Comparison of ENCODE assay signal across 11 mouse cellular contexts in genomic region chr11:22928586-22929169, GRCm38 (mm10). TPM values are rescaled to one million over a fixed set of nuclear protein-coding genes. Genes with fewer than 3 reads are reported as not detected.
DNase-seq lines count a peak whose midpoint lies in the region; ATAC-seq and TF ChIP-seq lines count a peak whose summit lies in the region.
"Had no signal": no experiment of that assay in that cellular context is flagged by ENCODE, and none has a peak within 500 bp of the region (broad histone marks: within the 10 kb centered on the region; RNA-seq: fewer than 3 reads in every experiment).

No protein-coding gene starts in this region.

- no peak for TF ChIP-seq EP300 in liver, postnatal 0 days (IDR thresholded peaks at IDR 0.05; ENCODE audit: low read depth)
- TF ChIP-seq EP300 in MEL (IDR thresholded peaks at IDR 0.05; ENCODE audit: low read depth in 1 of 2, low read length in 2 of 2) = peak in 1 of 2 experiments; percentile 48; a peak in 2 of 4 replicates

- peak overlapping the region; percentile 22; the same call in 1 of the 2 replicates for H3K4me2 ChIP-seq in liver, postnatal 0 days (ENCODE audit: low read depth, low read length)
- no peak overlapping the region for H3K4me2 ChIP-seq in midbrain, embryonic 16.5 days (ENCODE audit: low read length)
- H3K4me2 ChIP-seq: hindbrain, embryonic 15.5 days; lung, embryonic 14.5 days had no signal

- no peak overlapping the region for H3K9ac ChIP-seq in liver, postnatal 0 days (replicated peaks)
- H3K9ac ChIP-seq in MEL (ENCODE audit: control insufficient read depth, low read depth, low read length, poor library complexity, severe bottlenecking) = peak overlapping the region; percentile 30
- H3K9ac ChIP-seq in midbrain, embryonic 16.5 days (ENCODE audit: low read depth, low read length) = no peak overlapping the region
- H3K9ac ChIP-seq: hindbrain, embryonic 15.5 days; lung, embryonic 14.5 days had no signal

- 31% methylated on average over 8 of the region's 8 CpGs for WGBS in liver, postnatal 0 days (ENCODE audit: insufficient replicate concordance)
- WGBS in midbrain, embryonic 10.5 days = 92% methylated on average over 8 of the region's 8 CpGs
- WGBS in midbrain, embryonic 16.5 days = 92% methylated on average over 8 of the region's 8 CpGs

- peak overlapping the region; percentile 44; the same call in 1 of the 2 replicates for H3K27ac ChIP-seq in liver, postnatal 0 days (ENCODE audit: low read depth)
- peak overlapping the region; percentile 32 for H3K27ac ChIP-seq in MEL (ENCODE audit: control insufficient read depth, low read depth, low read length)
- peak overlapping the region; percentile 36 for H3K27ac ChIP-seq in bone marrow macrophage, adult 2 months (ENCODE audit: insufficient read depth, low read depth, low read length)
- no peak overlapping the region for H3K27ac ChIP-seq in midbrain, embryonic 10.5 days (replicated peaks)
- no peak overlapping the region for H3K27ac ChIP-seq in midbrain, embryonic 16.5 days (ENCODE audit: low read length)
- H3K27ac ChIP-seq: hindbrain, embryonic 15.5 days had no signal

- no peak for TF ChIP-seq POLR2A in MEL (IDR thresholded peaks at IDR 0.05; ENCODE audit: control insufficient read depth in 1 of 2, insufficient read depth in 1 of 2, low read depth in 1 of 2, low read length in 2 of 2, poor library complexity in 1 of 2)
- no peak for TF ChIP-seq POLR2A in bone marrow macrophage, adult 2 months (IDR thresholded peaks at IDR 0.05; ENCODE audit: borderline replicate concordance, low read depth, low read length)

- no peaks in the 10 kb centered on the region for H3K36me3 ChIP-seq in liver, postnatal 0 days (replicated peaks; ENCODE audit: insufficient read depth, low read length)
- H3K36me3 ChIP-seq in MEL (ENCODE audit: control insufficient read depth in 1 of 2, insufficient read depth in 2 of 2, low read length in 2 of 2) = peaks cover 0 to 57% of the 10 kb centered on the region in 2 experiments; a peak in 2 of 4 replicates
- peaks cover 4% of the 10 kb centered on the region; the same call in 1 of the 2 replicates for H3K36me3 ChIP-seq in midbrain, embryonic 10.5 days
- H3K36me3 ChIP-seq in midbrain, embryonic 16.5 days (ENCODE audit: control insufficient read depth, insufficient read depth, low read length) = no peaks in the 10 kb centered on the region
- H3K36me3 ChIP-seq: hindbrain, embryonic 15.5 days had no signal

- no peaks in the 10 kb centered on the region for H3K27me3 ChIP-seq in liver, postnatal 0 days (ENCODE audit: insufficient read depth, low read length)
- no peaks in the 10 kb centered on the region for H3K27me3 ChIP-seq in MEL (ENCODE audit: control insufficient read depth in 1 of 2, insufficient read depth in 2 of 2, low read length in 2 of 2)
- H3K27me3 ChIP-seq in midbrain, embryonic 10.5 days (ENCODE audit: low read depth, poor library complexity, severe bottlenecking) = no peaks in the 10 kb centered on the region
- H3K27me3 ChIP-seq in midbrain, embryonic 16.5 days (ENCODE audit: control insufficient read depth, insufficient read depth, low read depth, low read length) = no peaks in the 10 kb centered on the region
- H3K27me3 ChIP-seq: hindbrain, embryonic 15.5 days had no signal

- no peaks in the 10 kb centered on the region for H3K79me2 ChIP-seq in MEL (ENCODE audit: control insufficient read depth, insufficient read depth, low read length, poor library complexity)

- H3K4me3 ChIP-seq in liver, postnatal 0 days (ENCODE audit: low read depth, low read length) = no peak overlapping the region
- H3K4me3 ChIP-seq in MEL (ENCODE audit: control insufficient read depth in 1 of 2, insufficient read depth in 1 of 2, low read depth in 2 of 2, low read length in 2 of 2) = peak overlapping the region; percentile 13 to 30
- peak overlapping the region; percentile 20 for H3K4me3 ChIP-seq in bone marrow macrophage, adult 2 months (ENCODE audit: insufficient read depth, low read length)
- H3K4me3 ChIP-seq in midbrain, embryonic 10.5 days = no peak overlapping the region
- no peak overlapping the region for H3K4me3 ChIP-seq in midbrain, embryonic 16.5 days (ENCODE audit: low read depth, low read length)
- H3K4me3 ChIP-seq: hindbrain, embryonic 15.5 days had no signal

- no peak for ATAC-seq in liver, postnatal 0 days
- ATAC-seq in neutrophil, adult 5-6 weeks (ENCODE audit: extremely low read depth, insufficient number of reproducible peaks, low FRiP score, poor library complexity, severe bottlenecking) = peak; percentile 73; the same call in 1 of the 2 replicates
- ATAC-seq in midbrain, embryonic 16.5 days = no peak

- TF ChIP-seq CTCF in liver, postnatal 0 days (IDR thresholded peaks at IDR 0.05; ENCODE audit: low read depth) = no peak
- no peak for TF ChIP-seq CTCF in MEL (IDR thresholded peaks at IDR 0.05 in 2 of 3, conservative IDR thresholded peaks at IDR 0.05 in 1 of 3; ENCODE audit: control insufficient read depth in 1 of 3, insufficient read depth in 1 of 3, low read depth in 2 of 3, low read length in 3 of 3, poor library complexity in 1 of 3, severe bottlenecking in 1 of 3)
- no peak for TF ChIP-seq CTCF in bone marrow macrophage, adult 2 months (IDR thresholded peaks at IDR 0.05; ENCODE audit: low read depth, low read length)

- no peaks in the 10 kb centered on the region for H3K9me3 ChIP-seq in liver, postnatal 0 days (ENCODE audit: low read length)
- no peaks in the 10 kb centered on the region for H3K9me3 ChIP-seq in MEL (replicated peaks; ENCODE audit: insufficient read depth, low read length)
- H3K9me3 ChIP-seq in midbrain, embryonic 10.5 days (replicated peaks) = no peaks in the 10 kb centered on the region
- no peaks in the 10 kb centered on the region for H3K9me3 ChIP-seq in midbrain, embryonic 16.5 days (replicated peaks; ENCODE audit: control insufficient read depth, low read length, poor library complexity, severe bottlenecking)
- H3K9me3 ChIP-seq: hindbrain, embryonic 15.5 days had no signal

- no peak for TF ChIP-seq RAD21 in MEL (IDR thresholded peaks at IDR 0.05; ENCODE audit: low read depth, low read length)

- no peak for DNase-seq in liver, postnatal 0 days
- DNase-seq in liver (no peak), MEL (ENCODE audit: low read depth, low spot score) (peak; percentile 81)
- no peak for DNase-seq in midbrain, embryonic 10.5 days (ENCODE audit: low spot score)
- DNase-seq: gastrocnemius, postnatal 25 days; kidney, postnatal 36 days had no signal

- peaks cover 16% of the 10 kb centered on the region for H3K4me1 ChIP-seq in liver, postnatal 0 days (ENCODE audit: insufficient read depth)
- peaks cover 28 to 54% of the 10 kb centered on the region in 2 experiments for H3K4me1 ChIP-seq in MEL (ENCODE audit: control insufficient read depth in 1 of 2, insufficient read depth in 2 of 2, low read length in 2 of 2)
- H3K4me1 ChIP-seq in bone marrow macrophage, adult 2 months (ENCODE audit: control insufficient read depth, insufficient read depth, low read length) = peaks cover 26% of the 10 kb centered on the region
- H3K4me1 ChIP-seq in midbrain, embryonic 10.5 days = no peaks in the 10 kb centered on the region
- no peaks in the 10 kb centered on the region for H3K4me1 ChIP-seq in midbrain, embryonic 16.5 days (ENCODE audit: control insufficient read depth, insufficient read depth, low read length)
- H3K4me1 ChIP-seq: hindbrain, embryonic 15.5 days had no signal

TF ChIP-seq in MEL, 35 proteins besides CTCF, POLR2A, EP300 and RAD21 (continues in another document):
- TF ChIP-seq KAT2A (conservative IDR thresholded peaks at IDR 0.05; ENCODE audit: low read depth, low read length) = no peak
- no peak for TF ChIP-seq MEF2A (IDR thresholded peaks at IDR 0.05; ENCODE audit: extremely low read depth, insufficient replicate concordance, low read depth, low read length, poor library complexity, severe bottlenecking)
- no peak for TF ChIP-seq MYB (IDR thresholded peaks at IDR 0.05; ENCODE audit: low read depth, low read length)
- TF ChIP-seq ZMIZ1 (IDR thresholded peaks at IDR 0.05; ENCODE audit: low read depth, low read length) = no peak
- TF ChIP-seq USF2 (IDR thresholded peaks at IDR 0.05; ENCODE audit: borderline replicate concordance in 1 of 2, insufficient read depth in 1 of 2, low read depth in 1 of 2, low read length in 2 of 2) = no peak
- TF ChIP-seq GATA1 (IDR thresholded peaks at IDR 0.05; ENCODE audit: low read depth, low read length) = no peak

RNA-seq across cellular contexts. Expression of gene Zrsr1, which starts 43.1 kb away (rescaled TPM):
- 1.5 and 2.2 TPM in 2 replicates for polyA plus RNA-seq in liver, postnatal 0 days (2015; fragmentation: Nextera tagmentation; extraction: Ambion mirVana)
- total RNA-seq in MEL (2012; rRNA removed) = 10.4 and 11.3 TPM in 2 replicates
- 10 to 100 TPM in 1 of 2 experiments, not detected in 1; 15.8 TPM for polyA plus RNA-seq in MEL (2012; ENCODE audit: insufficient read depth in 1 of 2, insufficient read length in 2 of 2, low read depth in 1 of 2, low replicate concordance in 2 of 2, missing spikeins in 1 of 2)
- polyA plus RNA-seq in bone marrow macrophage, adult 2 months (2012; ENCODE audit: insufficient read depth, insufficient read length, missing spikeins) = 25.0 and 31.7 TPM in 2 replicates
- total RNA-seq in neutrophil, adult 5-6 weeks (2017) = 84.1 and 96.7 TPM in 2 replicates
- polyA plus RNA-seq in midbrain, embryonic 10.5 days (2016; fragmentation: Nextera tagmentation; extraction: Ambion mirVana) = 2.9 and 3.2 TPM in 2 replicates
- 6.1 and 7.1 TPM in 2 replicates for polyA plus RNA-seq in midbrain, embryonic 16.5 days (2015; fragmentation: Nextera tagmentation; extraction: Ambion mirVana)

RNA-seq across cellular contexts. Expression of gene Gm28048, which starts 53.2 kb away (rescaled TPM):
- 11.7 and 13.0 TPM in 2 replicates for polyA plus RNA-seq in liver, postnatal 0 days (2015; fragmentation: Nextera tagmentation; extraction: Ambion mirVana)
- total RNA-seq in MEL (2012; rRNA removed) = 11.8 and 15.0 TPM in 2 replicates
- polyA plus RNA-seq in MEL (2012; ENCODE audit: insufficient read depth in 1 of 2, insufficient read length in 2 of 2, low read depth in 1 of 2, low replicate concordance in 2 of 2, missing spikeins in 1 of 2) = 1 to 10 TPM in 1 of 2 experiments, not detected in 1; 8.6 TPM
- polyA plus RNA-seq in bone marrow macrophage, adult 2 months (2012; ENCODE audit: insufficient read depth, insufficient read length, missing spikeins) = 56.5 and 58.5 TPM in 2 replicates
- total RNA-seq in neutrophil, adult 5-6 weeks (2017) = 30.1 and 43.8 TPM in 2 replicates
- polyA plus RNA-seq in midbrain, embryonic 10.5 days (2016; fragmentation: Nextera tagmentation; extraction: Ambion mirVana) = 3.0 and 3.2 TPM in 2 replicates
- 2.9 and 5.7 TPM in 2 replicates for polyA plus RNA-seq in midbrain, embryonic 16.5 days (2015; fragmentation: Nextera tagmentation; extraction: Ambion mirVana)

RNA-seq across cellular contexts. Expression of gene Commd1, which starts 53.5 kb away (rescaled TPM):
- polyA plus RNA-seq in liver, postnatal 0 days (2015; fragmentation: Nextera tagmentation; extraction: Ambion mirVana) = 157 and 160 TPM in 2 replicates
- 113 and 128 TPM in 2 replicates for total RNA-seq in MEL (2012; rRNA removed)
- polyA plus RNA-seq in MEL (2012; ENCODE audit: insufficient read depth in 1 of 2, insufficient read length in 2 of 2, low read depth in 1 of 2, low replicate concordance in 2 of 2, missing spikeins in 1 of 2) = 100 to 1,000 TPM in 1 of 2 experiments, not detected in 1; 102 TPM
- polyA plus RNA-seq in bone marrow macrophage, adult 2 months (2012; ENCODE audit: insufficient read depth, insufficient read length, missing spikeins) = 72.7 and 85.7 TPM in 2 replicates
- total RNA-seq in neutrophil, adult 5-6 weeks (2017) = 13.5 and 13.6 TPM in 2 replicates
- polyA plus RNA-seq in midbrain, embryonic 10.5 days (2016; fragmentation: Nextera tagmentation; extraction: Ambion mirVana) = 385 and 427 TPM in 2 replicates
- 248 and 268 TPM in 2 replicates for polyA plus RNA-seq in midbrain, embryonic 16.5 days (2015; fragmentation: Nextera tagmentation; extraction: Ambion mirVana)

Comparison
In these comparisons a context has a peak if more than half of its experiments do, and no peak if none do; other contexts are left out.
1. H3K27ac ChIP-seq: peak in liver, postnatal 0 days (single experiment), MEL (single experiment) and bone marrow macrophage, adult 2 months (single experiment); none in midbrain, embryonic 10.5 days (single experiment) and midbrain, embryonic 16.5 days (single experiment).
2. H3K4me3 ChIP-seq: peak in MEL (2 of 2) and bone marrow macrophage, adult 2 months (single experiment); none in liver, postnatal 0 days (single experiment), midbrain, embryonic 10.5 days (single experiment) and midbrain, embryonic 16.5 days (single experiment).